Mouse (Mus musculus) MEL (cell line): ENCODE measurements at regions not wholly inside any gene's neighbourhood (a gene's known extent, or its start where the extent isn't known, plus 50 kb on each side); places are given as distances from the start of the nearest gene placed in this dataset.

ENCODE experiments used
- DNase-seq: peaks from one replicate; pipeline ENCODE4 v3.0.0; 2011; ENCODE audit warnings: low read depth, low spot score
- H3K27ac ChIP-seq: 2 replicates; pipeline ENCODE4 v1.5.1; 2012; ENCODE audit warnings: low read depth, mild to moderate bottlenecking, control low read depth, low read length, moderate library complexity; ENCODE audit not compliant: control insufficient read depth
- H3K27me3 ChIP-seq, 2 experiments: fragments of 150-350 bp in 1 of 2; sonication (generic) in 1 of 2; 2 replicates each; pipeline ENCODE4 v1.6.1; 2012; ENCODE audit warnings: low read length in 2 of 2, mild to moderate bottlenecking in 2 of 2, improper control_type of control experiment in 1 of 2, moderate library complexity in 1 of 2; ENCODE audit not compliant: insufficient read depth in 2 of 2, control insufficient read depth in 1 of 2
- H3K36me3 ChIP-seq, 2 experiments: 2 replicates each; pipeline ENCODE4 v1.6.1; 2012 to 2014; ENCODE audit warnings: low read length in 2 of 2, improper control_type of control experiment in 1 of 2, inconsistent platforms in 1 of 2, mild to moderate bottlenecking in 1 of 2; ENCODE audit not compliant: insufficient read depth in 2 of 2, control insufficient read depth in 1 of 2
- H3K4me1 ChIP-seq, 2 experiments: fragments of 150-350 bp in 1 of 2; sonication (generic) in 1 of 2; 2 replicates each; pipeline ENCODE4 v1.6.1; 2012; ENCODE audit warnings: low read length in 2 of 2, improper control_type of control experiment in 1 of 2, mild to moderate bottlenecking in 1 of 2; ENCODE audit not compliant: insufficient read depth in 2 of 2, control insufficient read depth in 1 of 2
- H3K4me3 ChIP-seq, 2 experiments: fragments of 150-350 bp in 1 of 2; sonication (generic) in 1 of 2; 2 replicates each; pipeline ENCODE4 v1.5.1; 2012; ENCODE audit warnings: low read depth in 2 of 2, low read length in 2 of 2, mild to moderate bottlenecking in 2 of 2, moderate library complexity in 2 of 2, control low read depth in 1 of 2, improper control_type of control experiment in 1 of 2; ENCODE audit not compliant: control insufficient read depth in 1 of 2, insufficient read depth in 1 of 2
- H3K79me2 ChIP-seq: 2 replicates; pipeline ENCODE4 v1.6.1; 2012; ENCODE audit warnings: mild to moderate bottlenecking, low read length, moderate library complexity; ENCODE audit not compliant: control insufficient read depth, poor library complexity, insufficient read depth
- H3K9ac ChIP-seq: 2 replicates; pipeline ENCODE4 v1.6.1; 2012; ENCODE audit warnings: low read depth, mild to moderate bottlenecking, control low read depth, low read length, moderate library complexity; ENCODE audit not compliant: control insufficient read depth, poor library complexity, severe bottlenecking
- H3K9me3 ChIP-seq: fragments of 150-350 bp; sonication (generic); replicated peaks from 2 replicates; pipeline ENCODE4 v1.6.1; 2012; ENCODE audit warnings: mild to moderate bottlenecking, low read length, improper control_type of control experiment, moderate library complexity; ENCODE audit not compliant: insufficient read depth
- CHD2 ChIP-seq: IDR thresholded peaks from 2 replicates; pipeline ENCODE4 v1.6.1; 2011; ENCODE audit warnings: low read length, improper control_type of control experiment
- ELF1 ChIP-seq: IDR thresholded peaks from 2 replicates; pipeline ENCODE4 v1.6.1; 2014; ENCODE audit warnings: low read depth, mild to moderate bottlenecking, inconsistent platforms, low read length, improper control_type of control experiment, moderate library complexity
- ETS1 ChIP-seq: IDR thresholded peaks from 2 replicates; pipeline ENCODE4 v1.6.1; 2012; ENCODE audit warnings: low read depth, mild to moderate bottlenecking, inconsistent platforms, low read length, improper control_type of control experiment, moderate library complexity
- GABPA ChIP-seq: IDR thresholded peaks from 2 replicates; pipeline ENCODE4 v1.6.1; 2012; ENCODE audit warnings: low read depth, mild to moderate bottlenecking, inconsistent platforms, low read length, improper control_type of control experiment, moderate library complexity
- GATA1 ChIP-seq: IDR thresholded peaks from 2 replicates; pipeline ENCODE4 v1.6.1; 2011; ENCODE audit warnings: low read depth, low read length, improper control_type of control experiment
- HCFC1 ChIP-seq: IDR thresholded peaks from 2 replicates; pipeline ENCODE4 v1.6.1; 2012; ENCODE audit warnings: low read depth, mild to moderate bottlenecking, inconsistent platforms, low read length, improper control_type of control experiment, moderate library complexity
- KAT2A ChIP-seq: conservative IDR thresholded peaks from 2 replicates; pipeline ENCODE4 v1.6.1; 2012; ENCODE audit warnings: low read depth, low read length, improper control_type of control experiment, inconsistent platforms
- MAFK ChIP-seq: IDR thresholded peaks from 2 replicates; pipeline ENCODE4 v1.6.1; 2011; ENCODE audit warnings: low read depth, mild to moderate bottlenecking, low read length, improper control_type of control experiment, borderline replicate concordance
- MXI1 ChIP-seq: IDR thresholded peaks from 2 replicates; pipeline ENCODE4 v1.6.1; 2011; ENCODE audit warnings: mild to moderate bottlenecking, low read depth, low read length, improper control_type of control experiment
- MYC ChIP-seq: IDR thresholded peaks from 2 replicates; pipeline ENCODE4 v1.6.1; 2011; ENCODE audit warnings: low read depth, mild to moderate bottlenecking, low read length, improper control_type of control experiment, moderate library complexity
- NRF1 ChIP-seq: IDR thresholded peaks from 2 replicates; pipeline ENCODE4 v1.6.1; 2014; ENCODE audit warnings: low read depth, mild to moderate bottlenecking, inconsistent platforms, low read length, improper control_type of control experiment, moderate library complexity; ENCODE audit not compliant: poor library complexity, insufficient read depth, severe bottlenecking
- POLR2A ChIP-seq, 2 experiments: IDR thresholded peaks; 2 replicates each; pipeline ENCODE4 v1.6.1; 2011 to 2012; ENCODE audit warnings: low read length in 2 of 2, mild to moderate bottlenecking in 2 of 2, control low read depth in 1 of 2, improper control_type of control experiment in 1 of 2, low read depth in 1 of 2, moderate library complexity in 1 of 2; ENCODE audit not compliant: control insufficient read depth in 1 of 2, insufficient read depth in 1 of 2, poor library complexity in 1 of 2
- POLR2AphosphoS2 ChIP-seq: IDR thresholded peaks from 2 replicates; pipeline ENCODE4 v1.6.1; 2011; ENCODE audit warnings: low read length, improper control_type of control experiment
- RAD21 ChIP-seq: IDR thresholded peaks from 2 replicates; pipeline ENCODE4 v1.6.1; 2011; ENCODE audit warnings: mild to moderate bottlenecking, low read depth, low read length, improper control_type of control experiment
- RCOR1 ChIP-seq: IDR thresholded peaks from 2 replicates; pipeline ENCODE4 v1.6.1; 2012; ENCODE audit warnings: low read depth, mild to moderate bottlenecking, inconsistent platforms, low read length, improper control_type of control experiment
- SIN3A ChIP-seq: IDR thresholded peaks from 2 replicates; pipeline ENCODE4 v1.6.1; 2012; ENCODE audit warnings: low read length, improper control_type of control experiment, inconsistent platforms
- SMC3 ChIP-seq: IDR thresholded peaks from 2 replicates; pipeline ENCODE4 v1.6.1; 2011; ENCODE audit warnings: low read depth, low read length, improper control_type of control experiment
- TAL1 ChIP-seq: IDR thresholded peaks from 2 replicates; pipeline ENCODE4 v1.6.1; 2012; ENCODE audit warnings: mild to moderate bottlenecking, inconsistent platforms, low read length, moderate library complexity, mixed read lengths
- TBP ChIP-seq: IDR thresholded peaks from 2 replicates; pipeline ENCODE4 v1.8.0; 2011; ENCODE audit warnings: low read depth, low read length, improper control_type of control experiment
- UBTF ChIP-seq: IDR thresholded peaks from 2 replicates; pipeline ENCODE4 v1.6.1; 2012; ENCODE audit warnings: low read depth, mild to moderate bottlenecking, inconsistent platforms, low read length, improper control_type of control experiment, moderate library complexity, borderline replicate concordance; ENCODE audit not compliant: insufficient read depth
- USF1 ChIP-seq: IDR thresholded peaks from 2 replicates; pipeline ENCODE4 v1.6.1; 2014; ENCODE audit warnings: low read depth, mild to moderate bottlenecking, inconsistent platforms, low read length, improper control_type of control experiment, moderate library complexity
- USF2 ChIP-seq, 2 experiments: IDR thresholded peaks; 2 replicates each; pipeline ENCODE4 v1.6.1; 2011 to 2012; ENCODE audit warnings: improper control_type of control experiment in 2 of 2, low read length in 2 of 2, borderline replicate concordance in 1 of 2, inconsistent platforms in 1 of 2, low read depth in 1 of 2, mild to moderate bottlenecking in 1 of 2; ENCODE audit not compliant: insufficient read depth in 1 of 2
- ZC3H11A ChIP-seq: IDR thresholded peaks from 2 replicates; pipeline ENCODE4 v1.6.1; 2012; ENCODE audit warnings: low read depth, mild to moderate bottlenecking, inconsistent platforms, low read length, improper control_type of control experiment
- ZMIZ1 ChIP-seq: IDR thresholded peaks from 2 replicates; pipeline ENCODE4 v1.6.1; 2012; ENCODE audit warnings: low read depth, mild to moderate bottlenecking, inconsistent platforms, low read length, improper control_type of control experiment, moderate library complexity

- no peak for DNase-seq
- Histone ChIP-seq H3K27ac (no peak overlapping the region), H3K27me3 (no peaks in the 10 kb centered on the region), H3K4me3 (no peak overlapping the region), H3K36me3 (no peaks in the 10 kb centered on the region), H3K4me1 (no peaks in the 10 kb centered on the region), H3K9ac (no peak overlapping the region), H3K9me3 (no peaks in the 10 kb centered on the region), H3K79me2 (no peaks in the 10 kb centered on the region)
- TF ChIP-seq SMC3 (no peak), KAT2A (no peak), UBTF (no peak), MYC (no peak), SIN3A (no peak), ETS1 (no peak), GATA1 (no peak), MXI1 (no peak), ELF1 (no peak), TBP (no peak), POLR2AphosphoS2 (no peak), GABPA (no peak), MAFK (no peak), ZMIZ1 (no peak), TAL1 (no peak), USF1 (no peak)
These were observed 2115.9 kb downstream of the 4930444P10Rik start for GRCm38 (mm10) chr1:13977207-13977606.

DNA sequence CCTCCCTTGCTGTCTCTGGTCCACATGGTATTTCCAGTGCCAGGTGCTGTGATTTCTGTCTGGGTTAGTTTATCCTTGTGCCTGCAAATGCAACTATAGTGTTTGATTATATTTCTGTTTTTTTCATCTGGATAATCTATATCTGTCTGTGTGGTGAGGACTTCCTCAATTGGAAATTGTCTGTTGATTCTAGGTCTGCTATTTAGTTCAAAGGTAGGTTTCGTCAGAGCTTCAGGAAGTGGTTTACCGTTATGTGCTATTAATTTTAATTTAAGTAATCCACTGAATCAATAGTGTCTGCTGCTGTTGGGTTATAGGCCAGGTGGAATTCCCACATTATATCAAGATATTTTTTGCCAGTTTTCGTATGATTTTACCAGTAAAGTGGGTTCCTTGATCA lies 2143.9 kb downstream of the 4930444P10Rik start:
- TF ChIP-seq TAL1 (no peak), RAD21 (no peak), ZC3H11A (no peak), GATA1 (no peak), HCFC1 (no peak), NRF1 (no peak), GABPA (no peak), USF2 (IDR thresholded peaks at IDR 0.05; ENCODE audit: borderline replicate concordance in 1 of 2, insufficient read depth in 1 of 2, low read depth in 1 of 2, low read length in 2 of 2) (no peak), POLR2A (IDR thresholded peaks at IDR 0.05; ENCODE audit: control insufficient read depth in 1 of 2, insufficient read depth in 1 of 2, low read depth in 1 of 2, low read length in 2 of 2, poor library complexity in 1 of 2) (no peak), MYC (no peak), ETS1 (no peak), RCOR1 (no peak), SMC3 (no peak), CHD2 (no peak)
- TF ChIP-seq, all 39 proteins: peak for 0
- DNase-seq, result no peak
- H3K4me3 ChIP-seq, result no peak overlapping the region
- H3K79me2 ChIP-seq, result no peaks in the 10 kb centered on the region
- no peaks in the 10 kb centered on the region for H3K4me1 ChIP-seq
- H3K36me3 ChIP-seq, result no peaks in the 10 kb centered on the region
- no peaks in the 10 kb centered on the region for H3K27me3 ChIP-seq
- H3K9ac ChIP-seq, result no peak overlapping the region
- no peak overlapping the region for H3K27ac ChIP-seq
- no peaks in the 10 kb centered on the region for H3K9me3 ChIP-seq
